Mouse (Mus musculus) megakaryocyte-erythroid progenitor cell, adult 5-6 weeks (primary cell): ENCODE measurements around the gene Mthfr. TPM values are rescaled to one million over a fixed set of nuclear protein-coding genes. Genes with fewer than 3 reads are reported as not detected.

Experiments
- ATAC-seq: replicated peaks from 2 replicates; pipeline ENCODE4 v1.8.0; 2016; ENCODE audit warnings: mild to moderate bottlenecking, inconsistent platforms; ENCODE audit not compliant: severe bottlenecking, poor library complexity, low FRiP score, low TSS enrichment
- total RNA-seq, 2 experiments: library from RNA; stranded (forward) in 1 of 2; stranded (reverse) in 1 of 2; fragments of 200-1000, 215-1000 nt in 1 of 2; fragments of >200 nt in 1 of 2; fragmentation: Nextera tagmentation in 1 of 2; gene quantifications; 2 replicates each; pipeline ENCODE4 v1.2.3; 2014 to 2017

Mthfr gene
- total RNA-seq, 2 experiments from 2014 or later: 2.2 to 3.3 TPM

GRCm38 (mm10) chr4:148058993-148059392 is 20.1 kb downstream of the Mthfr start:
- no peak for ATAC-seq

- ATAC-seq: peak; percentile 80
Measured at GRCm38 (mm10) chr4:148060120-148061085, 21.5 kb downstream of the Mthfr start.

- ATAC-seq: no peak
Measured at GRCm38 (mm10) chr4:148061086-148061480, 22.2 kb downstream of the Mthfr start.

- ATAC-seq: peak; percentile 39; the same call in 1 of the 2 replicates
Measured at GRCm38 (mm10) chr4:148065702-148066400, 27.0 kb downstream of the Mthfr start.

- no peak for ATAC-seq
Measured at GRCm38 (mm10) chr4:148066401-148066744, 27.5 kb downstream of the Mthfr start.

- no peak for ATAC-seq
Measured at GRCm38 (mm10) chr4:148067346-148067745, 28.5 kb downstream of the Mthfr start.

- ATAC-seq: no peak
Measured at GRCm38 (mm10) chr4:148069602-148070218, 30.8 kb downstream of the Mthfr start.

- no peak for ATAC-seq
Measured at GRCm38 (mm10) chr4:148071508-148071907, 32.6 kb downstream of the Mthfr start.

GRCm38 (mm10) chr4:148074521-148075189 is 35.8 kb downstream of the Mthfr start:
- ATAC-seq: peak; percentile 50

GRCm38 (mm10) chr4:148075259-148075658 is 36.4 kb downstream of the Mthfr start:
- peak; percentile 57 for ATAC-seq

- ATAC-seq: no peak
Measured at GRCm38 (mm10) chr4:148075881-148076280, 37.0 kb downstream of the Mthfr start.

GRCm38 (mm10) chr4:148079212-148079611 is 40.3 kb downstream of the Mthfr start:
- no peak for ATAC-seq

GRCm38 (mm10) chr4:148079944-148080596 is 41.2 kb downstream of the Mthfr start:
- ATAC-seq: no peak

- no peak for ATAC-seq
Measured at GRCm38 (mm10) chr4:148080597-148080973, 41.7 kb downstream of the Mthfr start.

- no peak for ATAC-seq
Measured at GRCm38 (mm10) chr4:148081201-148081600, 42.3 kb downstream of the Mthfr start.

- ATAC-seq: peak; percentile 87
Measured at GRCm38 (mm10) chr4:148082257-148083044, 43.6 kb downstream of the Mthfr start.

- no peak for ATAC-seq
Measured at GRCm38 (mm10) chr4:148083176-148083899, 44.5 kb downstream of the Mthfr start.

- ATAC-seq: no peak
Measured at GRCm38 (mm10) chr4:148084261-148084714, 45.4 kb downstream of the Mthfr start.
